Mouse (Mus musculus) spleen, adult 18-20 months (tissue): Measurements from ENCODE around the gene Zc3h12a.

Experiments used
- DNase-seq, 2 experiments: peaks; one replicate each; pipeline ENCODE4 v3.0.0; 2022; ENCODE audit warnings: mixed read lengths in 2 of 2

Zc3h12a gene

GRCm38 (mm10) chr4:125144627-125145026 lies 17.0 kb upstream of the Zc3h12a start:
- DNase-seq: no peak

- DNase-seq: no peak
Measured at GRCm38 (mm10) chr4:125144211-125144610, 16.6 kb upstream of the Zc3h12a start.

GRCm38 (mm10) chr4:125138321-125138720 lies 10.7 kb upstream of the Zc3h12a start:
- DNase-seq: no peak

GRCm38 (mm10) chr4:125136303-125136888 lies 8.8 kb upstream of the Zc3h12a start:
- no peak for DNase-seq

GRCm38 (mm10) chr4:125135076-125135855 lies 7.6 kb upstream of the Zc3h12a start:
- no peak for DNase-seq

- DNase-seq: no peak
Measured at GRCm38 (mm10) chr4:125134631-125135030, 7.0 kb upstream of the Zc3h12a start.

GRCm38 (mm10) chr4:125134192-125134591 lies 6.6 kb upstream of the Zc3h12a start:
- no peak for DNase-seq

GRCm38 (mm10) chr4:125132394-125132793 lies 4.8 kb upstream of the Zc3h12a start:
- DNase-seq: peak; percentile 45 to 76

GRCm38 (mm10) chr4:125131493-125131892 lies 3.9 kb upstream of the Zc3h12a start:
- no peak for DNase-seq

- peak in 1 of 2 experiments; percentile 19 for DNase-seq
Measured at GRCm38 (mm10) chr4:125126761-125127160, 879 bp downstream of the Zc3h12a start.

GRCm38 (mm10) chr4:125126186-125126585 lies 1.5 kb downstream of the Zc3h12a start:
- DNase-seq: no peak

GRCm38 (mm10) chr4:125125361-125125921 lies 2.2 kb downstream of the Zc3h12a start:
- peak in 1 of 2 experiments; percentile 20 for DNase-seq

- peak; percentile 78 to 86 for DNase-seq
Measured at GRCm38 (mm10) chr4:125124424-125125209, 3.0 kb downstream of the Zc3h12a start.

- peak; percentile 46 to 48 for DNase-seq
Measured at GRCm38 (mm10) chr4:125123279-125123671, 4.4 kb downstream of the Zc3h12a start.

- peak; percentile 68 to 72 for DNase-seq
Measured at GRCm38 (mm10) chr4:125122431-125123278, 5.0 kb downstream of the Zc3h12a start.

- DNase-seq: no peak
Measured at GRCm38 (mm10) chr4:125119721-125120120, 7.9 kb downstream of the Zc3h12a start.

- peak in 1 of 2 experiments; percentile 24 for DNase-seq
Measured at GRCm38 (mm10) chr4:125119070-125119469, 8.6 kb downstream of the Zc3h12a start.

GRCm38 (mm10) chr4:125117902-125118320 lies 9.7 kb downstream of the Zc3h12a start:
- DNase-seq: peak; percentile 49 to 57

- DNase-seq: peak in 1 of 2 experiments; percentile 17
Measured at GRCm38 (mm10) chr4:125116929-125117328, 10.7 kb downstream of the Zc3h12a start.

- DNase-seq: peak; percentile 58
Measured at GRCm38 (mm10) chr4:125116090-125116861, 11.4 kb downstream of the Zc3h12a start.

GRCm38 (mm10) chr4:125115710-125116089 lies 11.9 kb downstream of the Zc3h12a start:
- no peak for DNase-seq
